Mouse (Mus musculus) midbrain, postnatal 0 days (tissue): Measurements from ENCODE around the gene Rhot2. TPM values are rescaled to one million over a fixed set of nuclear protein-coding genes. Genes with fewer than 3 reads are reported as not detected.

ENCODE experiments used
- ATAC-seq: fragments of 200-750 bp; cut with Nextera tagmentation; 2 replicates; pipeline ENCODE4 v1.8.0; 2017; ENCODE audit warnings: moderate number of reproducible peaks, mild to moderate bottlenecking, moderate TSS enrichment, moderate library complexity; ENCODE audit not compliant: low FRiP score
- DNase-seq: peaks from one replicate; pipeline ENCODE4 v3.0.0-alpha.2; 2015; ENCODE audit warnings: low spot score
- H3K27ac ChIP-seq: fragments of 300-500 bp; sonication (generic); 2 replicates; pipeline ENCODE4 v1.5.1; 2014; ENCODE audit warnings: low read depth, mild to moderate bottlenecking, low read length, mixed read lengths
- H3K27me3 ChIP-seq: fragments of 300-500 bp; sonication (generic); 2 replicates; pipeline ENCODE4 v1.6.1; 2014; ENCODE audit warnings: low read length, control low read depth, mixed read lengths; ENCODE audit not compliant: insufficient read depth
- H3K36me3 ChIP-seq: fragments of 300-500 bp; sonication (generic); 2 replicates; pipeline ENCODE4 v1.6.1; 2014; ENCODE audit warnings: low read length, control low read depth, mixed read lengths; ENCODE audit not compliant: insufficient read depth
- H3K4me1 ChIP-seq: fragments of 300-500 bp; sonication (generic); 2 replicates; pipeline ENCODE4 v1.6.1; 2014; ENCODE audit warnings: mild to moderate bottlenecking, control low read depth, antibody characterized with exemption, low read length, mixed read lengths; ENCODE audit not compliant: insufficient read depth
- H3K4me2 ChIP-seq: fragments of 300-500 bp; sonication (generic); 2 replicates; pipeline ENCODE4 v1.6.1; 2014; ENCODE audit warnings: low read depth, mild to moderate bottlenecking, low read length, mixed read lengths; ENCODE audit not compliant: poor library complexity, severe bottlenecking
- H3K4me3 ChIP-seq: fragments of 300-500 bp; sonication (generic); 2 replicates; pipeline ENCODE4 v1.5.1; 2014; ENCODE audit warnings: low read depth, mild to moderate bottlenecking, low read length, moderate library complexity
- H3K9ac ChIP-seq: fragments of 300-500 bp; sonication (generic); replicated peaks from 2 replicates; pipeline ENCODE4 v1.6.1; 2014; ENCODE audit warnings: mild to moderate bottlenecking, low read length, moderate library complexity, mixed read lengths; ENCODE audit not compliant: poor library complexity, severe bottlenecking
- H3K9me3 ChIP-seq: fragments of 300-500 bp; sonication (generic); 2 replicates; pipeline ENCODE4 v1.6.1; 2016; ENCODE audit warnings: low read length, control low read depth
- CTCF ChIP-seq: IDR thresholded peaks from 2 replicates; pipeline ENCODE4 v1.5.1; 2016; ENCODE audit warnings: antibody characterized with exemption, mild to moderate bottlenecking
- WGBS: fragments of 180-500 bp; shearing (Covaris S2); extraction: QIAGEN DNeasy Blood & Tissue Kit; methylation state at CpG from one replicate; pipeline ENCODE4 v1.1.7; 2014; 5-methylcytosine and 5-hydroxymethylcytosine counted together
- polyA plus RNA-seq: library from polyadenylated mRNA; unstranded; fragments of >200 nt; fragmentation: Nextera tagmentation; extraction: Ambion mirVana; gene quantifications from 2 replicates; pipeline ENCODE4 v1.2.1, GENCODE M21; 2015
- total RNA-seq: library from RNA; depleted of rRNA; stranded (reverse); fragments of >200 nt; gene quantifications from 2 replicates; pipeline ENCODE4 v1.2.3, GENCODE M21; 2014

The Rhot2 gene
- total and polyA plus RNA-seq, 2 experiments from 2014 or later: 16.2 to 49.2 TPM

- H3K27me3 ChIP-seq: no peaks in the 10 kb centered on the region
- H3K27ac ChIP-seq: no peak within 1 kb of the TSS
- peaks cover 37% of the 10 kb centered on the region for H3K36me3 ChIP-seq
- ATAC-seq: no peak
- no peak for DNase-seq
- peaks cover 15% of the 10 kb centered on the region for H3K4me1 ChIP-seq
- no peak for TF ChIP-seq CTCF
- H3K4me2 ChIP-seq: no peak within 1 kb of the TSS
- H3K9ac ChIP-seq: no peak within 1 kb of the TSS
- H3K9me3 ChIP-seq: no peaks in the 10 kb centered on the region
- no peak within 1 kb of the TSS for H3K4me3 ChIP-seq
- 94% methylated on average over 22 of the region's 22 CpGs for WGBS
These were observed 3.4 kb downstream of the Rhot2 start, which contains the start of gene Gm20683 for GRCm38 (mm10) chr17:25841117-25841880. Gene Gm20683, minus strand, starts transcription at chr17:25841763.

GRCm38 (mm10) chr17:25840519-25840918, 4.1 kb downstream of the Rhot2 start:
- over 99% methylated on average over 6 of the region's 6 CpGs for WGBS
- Histone ChIP-seq H3K4me1 (peaks cover 22% of the 10 kb centered on the region), H3K4me2 (no peak overlapping the region), H3K9me3 (no peaks in the 10 kb centered on the region), H3K27ac (no peak overlapping the region), H3K36me3 (peaks cover 37% of the 10 kb centered on the region), H3K9ac (no peak overlapping the region), H3K27me3 (no peaks in the 10 kb centered on the region), H3K4me3 (no peak overlapping the region)
- no peak for ATAC-seq
- no peak for DNase-seq
- TF ChIP-seq CTCF: no peak

- ATAC-seq (no peak), DNase-seq (no peak)
- Histone ChIP-seq H3K27ac (no peak overlapping the region), H3K4me3 (no peak overlapping the region), H3K9ac (no peak overlapping the region), H3K36me3 (peaks cover 46% of the 10 kb centered on the region), H3K4me1 (peaks cover 26% of the 10 kb centered on the region), H3K9me3 (no peaks in the 10 kb centered on the region), H3K4me2 (no peak overlapping the region), H3K27me3 (no peaks in the 10 kb centered on the region)
- no peak for TF ChIP-seq CTCF
- WGBS: 87% methylated on average over 14 of the region's 14 CpGs
These were observed 5.0 kb downstream of the Rhot2 start for GRCm38 (mm10) chr17:25839455-25840235.

GRCm38 (mm10) chr17:25838904-25839303, 5.7 kb downstream of the Rhot2 start:
- H3K27me3 ChIP-seq: no peaks in the 10 kb centered on the region
- H3K36me3 ChIP-seq: peaks cover 46% of the 10 kb centered on the region
- 95% methylated on average over 4 of the region's 4 CpGs for WGBS
- no peak overlapping the region for H3K9ac ChIP-seq
- no peaks in the 10 kb centered on the region for H3K9me3 ChIP-seq
- peaks cover 33% of the 10 kb centered on the region for H3K4me1 ChIP-seq
- ATAC-seq (no peak), DNase-seq (no peak)
- no peak for TF ChIP-seq CTCF
- no peak overlapping the region for H3K27ac ChIP-seq
- no peak overlapping the region for H3K4me2 ChIP-seq
- no peak overlapping the region for H3K4me3 ChIP-seq

GRCm38 (mm10) chr17:25837533-25837932, 7.1 kb downstream of the Rhot2 start:
- Histone ChIP-seq H3K9me3 (no peaks in the 10 kb centered on the region), H3K27me3 (no peaks in the 10 kb centered on the region), H3K4me1 (peaks cover 27% of the 10 kb centered on the region), H3K36me3 (peaks cover 45% of the 10 kb centered on the region), H3K9ac (peak overlapping the region; percentile 81; the same call in 1 of the 2 replicates), H3K4me3 (peak overlapping the region; percentile 41; the same call in 1 of the 2 replicates), H3K27ac (peak overlapping the region; percentile 82), H3K4me2 (peak overlapping the region; percentile 75)
- 11% methylated on average over 3 of the region's 3 CpGs for WGBS
- ATAC-seq: no peak
- peak; percentile 51 for DNase-seq
- TF ChIP-seq CTCF: no peak

- Histone ChIP-seq H3K9ac (peak within 1 kb of the TSS; percentile 81), H3K27ac (peak within 1 kb of the TSS; percentile 82), H3K36me3 (peaks cover 44% of the 10 kb centered on the region), H3K4me1 (peaks cover 27% of the 10 kb centered on the region), H3K9me3 (no peaks in the 10 kb centered on the region), H3K4me3 (peak within 1 kb of the TSS; percentile 41), H3K27me3 (no peaks in the 10 kb centered on the region), H3K4me2 (peak within 1 kb of the TSS; percentile 75)
- ATAC-seq: peak; percentile 50; the same call in 1 of the 2 replicates
- no peak for TF ChIP-seq CTCF
- peak; percentile 88 for DNase-seq
- under 1% methylated on average over 26 of the region's 29 CpGs for WGBS
These were observed 7.6 kb downstream of the Rhot2 start, which contains the start of gene Rhbdl1 for GRCm38 (mm10) chr17:25837076-25837410. Gene Rhbdl1, minus strand, starts transcription at chr17:25837295.
